Mouse (Mus musculus) frontal cortex, postnatal 36 days (tissue): ENCODE data around the gene Zg16.
"Not testable (repeated sequence)": the region's sequence is repeated elsewhere in the genome, so short reads cannot be mapped to it uniquely, and the experiment has no call there.

Experiments used
- DNase-seq, 2 experiments: peaks; one replicate each; pipeline ENCODE4 v3.0.0; 2022; ENCODE audit warnings: low spot score in 2 of 2

The Zg16 gene

GRCm38 (mm10) chr7:127087278-127088010 is at the start of gene Zg16:
Gene Zg16 (minus strand): TSS chr7:127087328.
- DNase-seq, result not testable (repeated sequence)

GRCm38 (mm10) chr7:127136181-127137071 is 49.3 kb upstream of the Zg16 start:
- no peak for DNase-seq

- no peak for DNase-seq
Measured at GRCm38 (mm10) chr7:127134821-127135447, 47.8 kb upstream of the Zg16 start.

DNA sequence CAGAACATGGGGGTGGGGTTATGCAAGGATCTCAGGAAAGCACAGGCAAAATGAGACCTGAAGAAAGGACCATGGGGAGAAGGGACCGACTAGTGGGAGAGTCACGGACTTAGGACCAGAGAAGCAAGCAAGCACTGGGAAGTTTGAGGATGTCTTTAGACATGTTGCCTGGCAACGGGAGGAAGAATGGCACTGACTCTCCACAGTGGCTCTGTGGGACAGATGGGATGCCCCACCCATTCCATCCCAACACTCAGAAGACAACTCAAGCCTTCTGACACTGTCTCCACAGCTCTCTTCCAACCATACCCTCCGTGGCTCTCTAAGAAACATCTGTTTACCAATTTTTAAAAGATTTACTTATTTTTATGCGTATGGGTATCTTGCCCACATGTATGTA is 46.0 kb upstream of the Zg16 start:
- no peak for DNase-seq

- peak; percentile 53 to 67 for DNase-seq
Measured at GRCm38 (mm10) chr7:127129638-127130037, 42.5 kb upstream of the Zg16 start.

- no peak for DNase-seq
Measured at GRCm38 (mm10) chr7:127121911-127122270, 34.8 kb upstream of the Zg16 start, which contains the start of gene Qprt. Gene Qprt (minus strand): TSS chr7:127122226.

DNA sequence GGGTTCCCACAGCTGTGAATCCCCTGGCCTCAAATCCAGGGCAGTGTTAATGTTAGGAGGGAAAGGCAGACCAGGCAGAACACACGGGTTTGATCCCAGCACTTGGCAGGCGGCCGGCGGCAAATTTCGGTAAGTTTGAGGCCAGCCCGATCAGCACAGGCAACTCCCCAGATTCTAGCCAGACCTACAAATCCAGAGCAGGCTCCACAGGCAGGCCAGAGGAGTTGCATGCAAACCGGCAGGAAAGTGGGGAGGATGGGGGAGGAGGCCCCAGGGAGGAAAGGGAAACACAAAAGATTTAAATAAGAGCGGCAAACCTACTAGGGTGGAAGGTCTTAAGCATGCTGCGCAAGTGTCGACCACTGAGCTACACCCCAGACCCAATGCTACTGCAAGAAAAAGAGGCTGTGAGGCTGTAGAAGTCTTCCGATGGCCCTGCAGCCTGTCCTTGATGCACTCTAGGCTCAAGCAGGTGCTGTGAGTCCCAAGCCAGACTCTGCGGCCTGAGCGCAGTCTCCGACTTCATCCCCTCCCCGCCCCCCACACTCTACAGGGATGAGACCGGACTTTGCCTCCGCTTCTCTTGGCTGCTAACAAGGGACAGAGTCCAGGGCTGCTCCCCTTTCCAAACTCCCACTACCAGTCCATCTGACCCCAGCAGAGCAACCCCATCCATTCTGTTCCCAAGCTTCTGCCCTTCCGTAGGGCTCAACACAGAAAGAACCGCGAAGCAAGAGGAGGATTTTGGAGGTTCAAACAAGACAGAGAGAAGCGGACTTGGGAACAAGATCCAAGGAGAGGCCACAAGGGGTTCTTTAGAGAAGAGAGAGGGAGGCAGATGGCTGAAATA is 34.2 kb upstream of the Zg16 start:
- no peak for DNase-seq

GRCm38 (mm10) chr7:127118671-127119445 is 31.7 kb upstream of the Zg16 start:
- DNase-seq, result no peak

GRCm38 (mm10) chr7:127117948-127118347 is 30.8 kb upstream of the Zg16 start:
- no peak for DNase-seq

DNA sequence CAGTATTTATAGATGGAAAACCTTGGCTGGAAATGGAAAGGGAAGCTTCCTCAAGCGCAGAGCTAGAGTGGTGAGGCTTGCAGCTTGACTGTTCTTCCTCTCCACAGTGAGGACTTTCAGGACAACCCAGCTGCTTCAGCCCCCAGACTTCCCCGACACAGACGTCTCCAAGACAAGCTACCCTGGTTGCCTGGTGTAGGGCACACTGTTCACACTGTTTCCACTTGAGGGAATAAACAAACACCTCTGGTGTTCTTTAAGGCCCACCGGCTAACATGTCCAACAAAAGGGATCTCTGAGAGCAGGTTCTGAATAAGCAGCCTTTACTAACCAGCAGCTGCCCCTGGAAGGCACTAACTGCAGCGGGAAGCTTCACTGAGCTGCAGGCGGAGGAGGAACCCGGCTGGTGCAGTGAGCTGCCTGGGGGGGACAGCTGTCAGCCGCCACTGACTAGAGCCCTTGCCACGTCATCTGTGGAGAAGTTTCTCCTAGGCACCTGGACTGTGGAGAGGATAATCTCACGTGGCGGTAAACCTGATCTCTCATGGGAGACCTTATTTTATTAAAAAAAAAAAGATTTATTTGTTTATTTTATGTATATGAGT is 29.3 kb upstream of the Zg16 start:
- peak in 1 of 2 experiments; percentile 43 for DNase-seq

DNA sequence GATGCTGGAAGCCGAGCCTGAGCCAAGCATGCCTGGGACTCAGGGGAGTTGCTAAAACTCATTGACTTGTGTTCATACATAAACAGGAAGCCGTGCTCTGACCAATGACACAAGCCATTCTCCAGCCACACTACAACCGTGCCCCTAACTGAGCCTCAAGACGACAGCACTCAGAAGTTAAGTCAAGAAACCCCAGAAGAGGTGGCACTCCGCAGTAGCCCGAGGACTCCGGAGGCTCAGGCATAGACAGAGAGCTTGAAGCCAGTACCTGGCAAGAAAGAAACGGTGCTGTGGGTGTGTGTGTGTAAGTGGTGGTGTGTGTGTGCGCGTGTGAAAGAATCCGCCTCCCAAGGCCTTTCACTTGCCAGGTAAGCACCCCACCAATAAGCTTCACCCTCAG is 27.8 kb upstream of the Zg16 start:
- DNase-seq, result no peak

DNA sequence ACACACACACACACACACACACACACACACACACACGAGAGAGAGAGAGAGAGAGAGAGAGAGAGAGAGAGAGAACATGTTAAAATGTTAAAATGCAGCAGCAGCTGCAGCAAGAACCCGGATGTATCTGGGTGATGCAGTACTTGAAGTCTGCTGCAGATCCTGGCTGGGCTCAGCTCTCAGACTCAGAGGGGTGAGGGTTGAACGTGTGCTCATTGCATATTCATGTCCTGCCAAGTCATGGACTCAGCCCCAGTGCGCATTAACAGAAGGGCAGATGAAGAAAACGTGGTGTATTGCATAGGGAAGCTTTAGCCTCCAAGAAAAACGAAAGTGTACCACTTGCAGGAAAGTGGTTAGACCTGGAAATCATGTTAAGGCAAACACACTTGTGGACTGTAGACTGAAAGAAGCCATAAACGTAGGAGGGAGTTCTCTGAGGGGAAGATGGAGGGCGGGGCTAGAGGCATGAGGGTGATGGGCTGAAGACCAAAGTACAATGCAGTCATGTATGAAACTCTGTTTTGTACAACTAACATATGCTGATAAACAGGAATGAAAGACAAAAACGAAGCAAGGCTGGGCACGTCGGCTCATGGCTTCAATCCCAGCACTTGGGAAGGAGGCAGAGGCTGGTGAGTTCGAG is 26.6 kb upstream of the Zg16 start:
- no peak for DNase-seq

DNA sequence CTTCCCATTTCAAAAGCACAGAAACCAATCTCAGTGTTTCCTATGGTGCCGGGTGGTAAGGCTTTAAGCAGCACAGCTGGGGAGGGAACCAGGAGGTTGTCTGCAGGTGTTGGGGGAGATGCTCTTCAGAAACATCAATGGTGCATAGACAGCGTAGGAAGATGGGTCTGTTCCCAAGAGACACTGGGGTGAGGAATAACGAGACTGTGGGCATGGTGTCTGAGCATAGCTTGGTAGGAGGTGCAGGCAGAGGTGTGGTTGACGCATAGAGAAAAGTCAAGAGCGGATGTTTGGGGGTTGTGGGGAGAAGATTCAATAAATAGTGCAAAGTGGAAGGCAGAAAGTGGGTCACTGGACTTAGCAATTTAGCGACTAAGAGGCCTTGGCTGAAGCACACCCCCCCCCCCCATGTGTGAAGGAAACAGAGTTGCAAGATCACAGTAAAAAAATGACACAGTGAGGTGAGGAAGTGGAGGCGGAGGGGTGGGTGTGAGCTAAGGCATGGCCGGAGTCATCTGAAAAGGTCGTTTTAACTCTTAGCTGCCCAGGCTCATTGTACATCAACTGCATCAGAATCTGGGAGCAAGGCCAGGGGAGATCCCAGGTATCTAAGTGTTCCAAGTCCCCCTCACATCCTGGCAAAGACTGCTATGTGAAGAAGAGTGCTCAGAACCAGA is 25.9 kb upstream of the Zg16 start:
- no peak for DNase-seq

DNA sequence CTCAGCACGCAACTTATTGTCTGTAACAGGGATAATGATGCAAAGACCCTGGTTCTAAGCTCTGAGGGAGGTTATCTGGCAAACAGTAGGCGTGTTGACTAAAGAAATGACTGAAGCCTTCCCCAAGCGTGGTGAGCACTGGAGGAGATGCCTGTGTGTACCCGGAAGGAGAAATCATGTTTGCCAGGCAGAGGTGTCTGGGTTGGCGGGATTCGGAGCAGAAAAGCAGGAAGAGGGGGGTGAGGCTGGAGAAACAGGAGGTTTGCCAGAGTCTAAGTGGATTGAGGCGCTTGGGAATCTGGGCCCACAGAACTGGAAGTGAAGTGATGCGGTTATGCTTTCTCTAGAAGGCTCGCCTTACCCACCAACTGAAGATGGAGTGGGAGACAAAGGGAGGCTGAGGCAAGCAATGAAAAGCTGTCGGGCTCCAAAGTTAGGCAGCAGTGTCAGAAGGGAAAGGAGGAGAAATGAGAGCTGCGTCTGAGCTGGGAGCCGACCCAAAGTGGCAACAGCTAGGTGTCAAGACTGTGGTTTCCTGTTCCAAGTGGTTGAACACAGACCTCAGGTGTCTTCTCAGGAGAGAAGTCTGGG is 25.2 kb upstream of the Zg16 start:
- DNase-seq, result peak; percentile 32 to 50

DNA sequence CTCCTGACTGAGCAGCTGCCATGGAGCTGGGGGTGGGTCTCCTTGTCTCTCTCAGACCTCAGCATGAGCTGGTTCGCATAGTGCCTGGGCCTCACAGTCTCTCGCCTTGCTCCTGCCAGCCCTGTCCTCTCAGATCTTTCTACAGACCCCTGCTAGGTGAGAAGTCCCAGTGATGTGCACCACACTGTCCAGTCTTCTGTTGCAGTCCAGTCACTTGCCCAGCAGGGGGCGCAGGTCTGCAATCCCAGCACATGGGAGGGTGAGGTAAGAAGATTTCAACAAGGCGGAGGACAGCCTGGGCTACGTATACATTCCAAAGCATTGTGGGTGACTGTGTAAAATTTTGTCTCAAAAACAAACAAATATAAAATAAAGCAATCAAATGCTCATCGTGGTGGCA is 24.3 kb upstream of the Zg16 start:
- DNase-seq, result peak in 1 of 2 experiments; percentile 25

GRCm38 (mm10) chr7:127110239-127111007 is 23.3 kb upstream of the Zg16 start:
- peak; percentile 79 to 82 for DNase-seq

DNA sequence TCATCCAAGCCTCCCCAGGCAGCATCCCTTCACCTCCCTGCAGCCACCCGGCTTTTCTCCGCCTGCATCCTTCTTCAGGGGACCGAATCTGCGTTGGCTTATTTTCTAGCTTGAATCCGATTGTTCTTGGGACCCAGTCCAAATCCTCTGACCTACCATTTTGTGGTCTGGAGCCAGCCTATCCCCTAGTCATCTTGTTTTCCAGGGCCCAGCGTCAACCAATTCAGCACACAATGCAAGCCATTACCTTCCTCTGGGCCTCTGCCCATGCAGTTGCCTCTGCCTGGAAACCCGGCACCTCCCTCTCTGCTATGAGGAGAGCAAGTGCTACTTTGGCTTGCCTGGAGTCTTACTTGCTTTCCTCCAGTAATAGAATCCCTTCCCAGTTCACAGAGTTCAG is 18.4 kb upstream of the Zg16 start:
- no peak for DNase-seq
